Mouse (Mus musculus): ENCODE measurements around the gene Ccl7. TPM values are rescaled to one million over a fixed set of nuclear protein-coding genes. Genes with fewer than 3 reads are reported as not detected.

Gene Ccl7
- polyA plus RNA-seq, 1 experiment from 2014 or later = 1.6 TPM

DNA sequence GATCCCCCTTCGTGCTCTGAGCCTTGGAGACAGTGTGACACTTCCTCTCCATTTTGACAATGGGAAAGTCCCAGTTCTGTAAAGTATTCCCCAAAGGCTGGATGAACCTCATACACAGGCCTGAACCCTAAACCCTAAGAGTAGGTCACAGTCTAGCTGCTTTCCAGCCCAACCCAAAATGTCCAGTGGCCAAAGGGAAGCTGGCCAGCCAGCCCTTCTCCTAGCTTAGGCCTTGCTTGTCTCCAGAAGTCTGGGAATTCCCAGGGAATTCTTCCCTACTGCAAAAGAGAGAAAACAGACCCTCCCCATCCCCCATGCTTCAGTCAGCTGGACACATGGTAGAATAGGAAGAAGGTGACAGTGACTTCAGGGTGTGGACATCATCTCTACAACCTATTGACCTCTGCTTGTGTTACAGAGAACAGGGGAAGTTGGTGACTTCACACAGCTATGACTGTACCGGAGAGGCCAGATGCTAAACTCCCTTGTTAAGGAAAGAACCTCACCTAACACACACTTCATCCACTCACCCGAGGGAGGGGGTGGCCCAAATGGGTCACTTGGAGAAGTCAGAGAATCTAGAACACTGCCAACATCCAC lies 29.2 kb upstream of the Ccl7 start:
- H3K4me3 ChIP-seq (replicated peaks) = no peak overlapping the region
- H3K9ac ChIP-seq (replicated peaks) = no peak overlapping the region
- H3K4me2 ChIP-seq (replicated peaks) = no peak overlapping the region
- H3K36me3 ChIP-seq = no peaks in the 10 kb centered on the region
- 69% methylated on average over 3 of the region's 3 CpGs for WGBS
- H3K27ac ChIP-seq = no peak overlapping the region
- H3K27me3 ChIP-seq = no peaks in the 10 kb centered on the region
- no peak for ATAC-seq
- H3K4me1 ChIP-seq (replicated peaks) = no peaks in the 10 kb centered on the region
- H3K9me3 ChIP-seq = no peaks in the 10 kb centered on the region

DNA sequence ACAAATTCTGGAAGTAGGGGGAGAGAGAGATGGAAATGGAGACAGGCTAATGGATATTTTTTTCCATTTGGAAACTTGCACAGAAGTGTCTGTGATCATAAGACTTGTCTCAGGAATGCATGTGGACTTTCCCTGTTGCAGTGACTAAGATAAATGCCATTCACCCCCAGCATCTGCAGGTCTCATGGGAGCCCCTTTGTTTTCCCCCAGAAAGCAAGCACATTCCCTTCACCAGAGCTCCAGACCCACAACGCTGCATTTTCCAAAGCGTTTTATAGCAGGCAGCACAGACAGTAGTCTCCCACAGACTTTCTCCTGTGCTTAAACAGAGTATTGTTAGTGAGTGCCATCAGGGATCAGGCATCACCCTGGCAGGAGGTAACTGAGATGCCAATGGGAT lies 26.1 kb upstream of the Ccl7 start:
- Histone ChIP-seq H3K9me3 (no peaks in the 10 kb centered on the region), H3K27ac (no peak overlapping the region), H3K4me2 (replicated peaks) (no peak overlapping the region), H3K27me3 (no peaks in the 10 kb centered on the region), H3K9ac (replicated peaks) (0 out of 2 replicates have a peak overlapping the region, but pooled peaks have one; percentile 1), H3K4me3 (replicated peaks) (no peak overlapping the region), H3K4me1 (replicated peaks) (no peaks in the 10 kb centered on the region), H3K36me3 (no peaks in the 10 kb centered on the region)
- 59% methylated on average over 2 of the region's 2 CpGs for WGBS
- ATAC-seq = no peak

DNA sequence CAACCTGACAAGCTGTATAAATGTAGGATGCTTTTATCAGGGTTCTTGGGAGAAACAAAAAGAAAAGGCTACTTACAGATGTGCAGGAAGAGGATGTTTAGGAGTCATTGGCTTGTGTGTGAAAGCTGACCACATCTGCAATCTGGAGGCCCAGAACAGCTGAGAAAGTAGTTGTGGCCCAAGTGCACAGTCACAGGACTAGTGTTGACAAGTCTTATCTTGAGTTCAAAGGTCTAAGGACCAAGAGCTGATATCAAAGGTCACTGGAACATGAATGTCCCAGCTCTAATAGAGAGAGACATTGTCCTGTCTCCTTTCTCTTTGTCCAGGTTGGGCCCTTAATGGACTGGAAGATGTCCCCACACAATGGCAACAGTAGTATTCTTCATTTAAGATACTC lies 25.7 kb upstream of the Ccl7 start:
- Histone ChIP-seq H3K27ac (no peak overlapping the region), H3K27me3 (no peaks in the 10 kb centered on the region), H3K4me2 (replicated peaks) (no peak overlapping the region), H3K4me1 (replicated peaks) (no peaks in the 10 kb centered on the region), H3K4me3 (replicated peaks) (no peak overlapping the region), H3K9ac (replicated peaks) (0 out of 2 replicates have a peak overlapping the region, but pooled peaks have one; percentile 1), H3K36me3 (no peaks in the 10 kb centered on the region), H3K9me3 (no peaks in the 10 kb centered on the region)
- ATAC-seq = no peak

DNA sequence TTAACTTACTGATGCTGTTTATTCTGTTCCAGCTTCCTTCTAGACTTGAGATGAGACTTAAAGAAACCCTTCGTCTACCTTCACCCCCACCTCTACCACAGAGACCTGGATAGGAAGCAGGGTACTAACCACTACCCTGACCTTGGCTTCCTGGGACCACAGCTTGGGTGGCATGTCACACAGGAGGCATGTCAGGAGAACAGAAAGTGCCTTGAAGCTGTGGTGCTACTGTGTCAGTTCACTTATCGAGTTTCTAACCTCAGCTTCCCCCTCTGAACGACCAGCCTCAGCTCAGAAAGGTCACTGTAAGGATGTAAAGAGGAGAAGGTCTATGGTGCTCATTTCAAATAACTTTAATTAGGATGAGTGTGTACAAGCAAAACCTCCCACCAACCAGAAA lies 24.1 kb upstream of the Ccl7 start:
- Histone ChIP-seq H3K9ac (replicated peaks) (no peak overlapping the region), H3K4me1 (replicated peaks) (no peaks in the 10 kb centered on the region), H3K36me3 (no peaks in the 10 kb centered on the region), H3K4me3 (replicated peaks) (no peak overlapping the region), H3K27me3 (no peaks in the 10 kb centered on the region), H3K9me3 (no peaks in the 10 kb centered on the region), H3K4me2 (replicated peaks) (no peak overlapping the region), H3K27ac (no peak overlapping the region)
- WGBS = 78% methylated on average over 3 of the region's 3 CpGs
- no peak for ATAC-seq

DNA sequence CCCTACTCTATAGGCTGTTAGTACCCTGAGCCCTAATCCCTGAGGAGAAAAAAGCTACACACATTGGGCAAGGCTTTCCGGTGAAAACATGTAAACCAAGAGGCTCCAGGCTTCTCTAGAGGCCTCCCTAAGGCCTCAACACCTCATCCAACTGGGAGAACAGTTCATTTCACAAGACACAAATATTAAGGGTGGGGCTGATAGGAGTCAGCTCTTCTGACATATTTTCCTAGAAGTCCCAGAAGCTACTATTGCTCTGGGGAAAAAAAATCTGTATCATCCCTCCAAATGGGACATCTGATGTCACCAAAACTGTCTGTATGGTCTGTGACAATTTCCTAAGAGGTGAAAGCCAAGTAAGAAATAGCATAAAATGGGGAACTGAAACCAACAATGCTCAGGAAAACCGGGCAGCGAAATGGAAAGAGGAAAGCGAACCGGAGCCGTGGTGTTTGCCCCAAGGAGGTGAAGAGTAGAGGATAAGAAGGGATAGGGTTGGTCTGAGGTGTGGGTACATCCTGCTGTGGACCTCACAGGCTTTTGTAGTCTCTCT lies 22.9 kb upstream of the Ccl7 start:
- H3K36me3 ChIP-seq = no peaks in the 10 kb centered on the region
- WGBS = 89% methylated on average over 6 of the region's 6 CpGs
- no peaks in the 10 kb centered on the region for H3K27me3 ChIP-seq
- no peak overlapping the region for H3K9ac ChIP-seq (replicated peaks)
- no peak overlapping the region for H3K4me3 ChIP-seq (replicated peaks)
- H3K27ac ChIP-seq = no peak overlapping the region
- no peak overlapping the region for H3K4me2 ChIP-seq (replicated peaks)
- H3K4me1 ChIP-seq (replicated peaks) = no peaks in the 10 kb centered on the region
- no peak for ATAC-seq
- H3K9me3 ChIP-seq = no peaks in the 10 kb centered on the region

DNA sequence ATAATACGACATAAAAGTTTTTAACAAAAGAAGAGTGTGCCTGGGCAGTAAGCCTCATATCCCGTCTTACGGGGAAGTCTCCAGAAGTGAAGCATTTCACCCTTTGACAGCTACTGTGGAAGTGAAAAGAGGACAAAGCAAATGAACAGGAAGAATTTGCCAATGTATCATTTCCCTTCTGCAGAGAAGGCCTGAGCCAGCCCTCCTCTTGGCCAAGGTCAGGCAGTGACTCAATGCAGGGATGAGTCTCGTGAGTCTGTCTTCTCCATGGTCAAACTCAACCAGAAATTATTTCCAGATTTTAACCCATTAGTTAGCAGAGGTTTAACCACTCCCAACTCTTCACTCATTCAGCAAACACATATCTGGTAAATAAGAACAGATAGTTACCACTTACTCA lies 21.7 kb upstream of the Ccl7 start:
- Histone ChIP-seq H3K9me3 (no peaks in the 10 kb centered on the region), H3K27ac (no peak overlapping the region), H3K4me3 (replicated peaks) (no peak overlapping the region), H3K4me1 (replicated peaks) (no peaks in the 10 kb centered on the region), H3K9ac (replicated peaks) (no peak overlapping the region), H3K27me3 (no peaks in the 10 kb centered on the region), H3K4me2 (replicated peaks) (no peak overlapping the region), H3K36me3 (no peaks in the 10 kb centered on the region)
- 88% methylated on average over 4 of the region's 4 CpGs for WGBS
- ATAC-seq = no peak

DNA sequence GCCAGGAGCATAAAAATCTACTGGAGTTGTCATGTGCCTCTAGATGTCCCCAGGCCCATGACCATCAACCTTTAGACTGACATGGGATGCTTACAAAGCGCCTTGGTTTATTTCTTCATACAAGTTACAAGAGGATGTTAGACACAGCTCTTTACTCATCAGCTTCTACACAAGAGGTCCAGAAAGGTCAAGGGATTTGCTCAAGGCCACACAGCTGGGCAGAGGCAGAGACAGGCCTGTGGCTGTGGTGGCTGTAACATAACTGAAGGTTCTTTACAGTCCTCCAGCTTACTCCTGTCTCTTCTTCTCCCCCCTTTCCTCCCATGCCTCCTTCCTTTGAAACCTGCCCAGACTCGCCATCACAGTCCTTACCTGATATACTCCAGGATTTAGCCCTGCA lies 15.3 kb upstream of the Ccl7 start:
- no peak overlapping the region for H3K9ac ChIP-seq (replicated peaks)
- no peaks in the 10 kb centered on the region for H3K36me3 ChIP-seq
- no peaks in the 10 kb centered on the region for H3K27me3 ChIP-seq
- ATAC-seq = no peak
- H3K4me1 ChIP-seq (replicated peaks) = no peaks in the 10 kb centered on the region; the same call in 1 of the 2 replicates
- 88% methylated on average over 2 of the region's 2 CpGs for WGBS
- H3K27ac ChIP-seq = no peak overlapping the region
- H3K4me2 ChIP-seq (replicated peaks) = no peak overlapping the region
- H3K4me3 ChIP-seq (replicated peaks) = no peak overlapping the region
- no peaks in the 10 kb centered on the region for H3K9me3 ChIP-seq

DNA sequence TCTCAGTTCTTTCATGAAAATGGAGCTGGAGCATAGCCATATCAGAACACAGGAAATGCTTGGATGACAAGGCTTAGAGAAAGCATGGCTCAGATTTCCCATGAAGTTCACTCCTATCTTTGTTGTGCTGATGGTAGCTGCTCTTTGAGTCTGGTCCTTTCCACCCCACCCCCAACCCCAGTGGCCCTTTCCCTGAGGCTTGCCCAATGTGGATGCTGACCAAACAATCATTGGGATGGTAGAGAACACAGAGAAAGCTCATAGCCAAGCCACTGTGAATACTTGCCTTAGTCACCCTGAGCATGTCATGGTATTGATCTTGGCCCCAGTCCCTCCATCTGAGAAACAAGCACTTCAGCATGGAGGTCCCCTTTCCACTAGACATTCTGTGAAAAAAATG lies 13.4 kb upstream of the Ccl7 start:
- Histone ChIP-seq H3K27me3 (no peaks in the 10 kb centered on the region), H3K4me1 (replicated peaks) (no peaks in the 10 kb centered on the region; the same call in 1 of the 2 replicates), H3K27ac (no peak overlapping the region), H3K9me3 (no peaks in the 10 kb centered on the region), H3K36me3 (no peaks in the 10 kb centered on the region), H3K4me3 (replicated peaks) (no peak overlapping the region), H3K9ac (replicated peaks) (no peak overlapping the region), H3K4me2 (replicated peaks) (no peak overlapping the region)
- ATAC-seq = no peak

DNA sequence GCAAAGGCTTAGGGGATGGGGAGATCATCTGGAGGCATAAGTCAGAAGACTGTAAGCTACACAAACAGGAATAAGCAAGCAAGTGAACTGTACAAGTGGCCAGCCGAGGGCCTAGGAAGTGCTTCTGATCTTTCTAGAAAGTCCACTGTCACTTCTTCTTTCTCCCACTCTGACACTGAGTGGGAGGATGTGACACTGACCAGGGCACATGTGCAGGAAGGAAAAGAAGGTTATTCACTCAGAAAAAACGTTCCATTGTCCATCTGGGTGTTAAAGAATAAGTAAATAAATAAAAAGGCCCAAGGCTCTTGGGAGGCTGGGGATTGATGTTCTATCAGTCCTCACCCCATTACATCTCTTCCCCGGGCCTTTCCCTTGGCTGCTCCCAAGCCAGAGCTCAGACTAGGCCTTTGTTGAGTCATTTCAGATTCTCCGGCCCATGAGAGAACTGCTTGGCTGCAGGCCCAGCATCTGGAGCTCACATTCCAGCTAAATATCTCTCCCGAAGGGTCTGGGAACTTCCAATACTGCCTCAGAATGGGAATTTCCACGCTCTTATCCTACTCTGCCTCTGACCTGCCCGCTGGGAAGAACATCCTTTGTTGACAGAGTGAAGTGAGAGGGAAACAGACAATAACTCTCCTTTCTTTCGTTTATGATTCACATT lies 12.7 kb upstream of the Ccl7 start:
- Histone ChIP-seq H3K4me3 (replicated peaks) (no peak overlapping the region), H3K27me3 (no peaks in the 10 kb centered on the region), H3K27ac (no peak overlapping the region), H3K9me3 (no peaks in the 10 kb centered on the region), H3K4me1 (replicated peaks) (no peaks in the 10 kb centered on the region; the same call in 1 of the 2 replicates), H3K4me2 (replicated peaks) (no peak overlapping the region), H3K9ac (replicated peaks) (no peak overlapping the region), H3K36me3 (no peaks in the 10 kb centered on the region)
- no peak for ATAC-seq
- 49% methylated on average over 8 of the region's 8 CpGs for WGBS

DNA sequence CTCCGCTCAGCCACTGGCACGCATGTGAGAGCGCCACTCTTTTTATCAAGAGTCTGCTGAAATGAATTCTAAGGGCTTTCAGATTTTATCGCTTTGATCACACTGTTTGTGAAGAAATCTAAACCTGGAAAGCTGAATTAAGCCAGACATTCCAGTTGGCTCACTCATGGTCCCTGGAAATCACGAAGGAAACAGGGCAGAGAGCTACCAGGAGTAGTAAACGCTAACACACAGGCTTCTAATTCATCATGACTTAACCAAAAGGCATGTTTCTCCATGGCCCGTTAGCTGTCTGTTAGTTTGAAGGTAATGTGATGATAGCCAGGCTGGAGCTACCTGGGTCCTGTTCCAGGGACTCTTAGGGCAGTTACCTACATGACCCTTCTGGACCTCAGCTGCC lies 11.1 kb upstream of the Ccl7 start:
- no peak overlapping the region for H3K9ac ChIP-seq (replicated peaks)
- no peaks in the 10 kb centered on the region; the same call in 1 of the 2 replicates for H3K4me1 ChIP-seq (replicated peaks)
- WGBS = 92% methylated on average over 7 of the region's 7 CpGs
- no peaks in the 10 kb centered on the region for H3K9me3 ChIP-seq
- H3K4me2 ChIP-seq (replicated peaks) = no peak overlapping the region
- H3K36me3 ChIP-seq = no peaks in the 10 kb centered on the region
- no peak overlapping the region for H3K4me3 ChIP-seq (replicated peaks)
- H3K27ac ChIP-seq = no peak overlapping the region
- H3K27me3 ChIP-seq = no peaks in the 10 kb centered on the region
- no peak for ATAC-seq

DNA sequence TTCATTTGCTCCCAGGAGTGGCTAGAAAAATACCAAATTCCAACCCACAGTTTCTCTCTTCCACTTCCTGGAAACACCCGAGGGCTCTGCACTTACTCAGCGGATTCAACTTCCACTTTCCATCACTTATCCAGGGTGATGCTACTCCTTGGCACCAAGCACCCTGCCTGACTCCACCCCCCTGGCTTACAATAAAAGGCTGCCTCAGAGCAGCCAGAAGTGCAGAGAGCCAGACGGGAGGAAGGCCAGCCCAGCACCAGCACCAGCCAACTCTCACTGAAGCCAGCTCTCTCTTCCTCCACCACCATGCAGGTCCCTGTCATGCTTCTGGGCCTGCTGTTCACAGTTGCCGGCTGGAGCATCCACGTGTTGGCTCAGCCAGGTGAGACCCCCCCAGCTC lies 10.2 kb upstream of the Ccl7 start, which contains the start of gene Ccl2:
Gene Ccl2, plus strand, starts transcription at position 216 of the 400 bp plus-strand sequence.
- 42% methylated on average over 5 of the region's 5 CpGs for WGBS
- ATAC-seq = no peak
- no peaks in the 10 kb centered on the region for H3K9me3 ChIP-seq
- no peaks in the 10 kb centered on the region for H3K27me3 ChIP-seq
- no peak within 1 kb of the TSS for H3K9ac ChIP-seq (replicated peaks)
- no peak within 1 kb of the TSS for H3K27ac ChIP-seq
- H3K4me1 ChIP-seq (replicated peaks) = no peaks in the 10 kb centered on the region; the same call in 1 of the 2 replicates
- H3K4me3 ChIP-seq (replicated peaks) = no peak within 1 kb of the TSS
- no peaks in the 10 kb centered on the region for H3K36me3 ChIP-seq
- H3K4me2 ChIP-seq (replicated peaks) = no peak within 1 kb of the TSS

DNA sequence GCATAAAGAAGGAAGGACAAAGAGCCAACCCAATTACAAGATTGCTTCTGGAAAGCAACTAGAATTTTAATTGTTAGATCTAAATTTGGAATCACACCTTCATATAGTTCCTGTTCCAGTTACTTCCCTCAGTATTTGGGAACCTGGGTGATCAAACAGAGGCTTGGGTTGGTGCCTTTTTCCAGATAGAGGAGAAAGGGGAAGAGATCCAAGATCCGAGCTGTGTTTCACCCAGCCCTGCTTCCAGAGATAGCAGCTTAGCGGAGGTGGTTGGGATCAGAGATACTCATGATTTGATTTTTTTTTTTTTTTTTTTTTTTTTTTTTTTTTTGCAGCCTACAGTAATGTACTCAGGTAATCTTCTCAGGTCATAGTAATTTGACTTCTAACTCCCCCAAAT lies 9.7 kb upstream of the Ccl7 start:
- no peak for ATAC-seq
- H3K9me3 ChIP-seq = no peaks in the 10 kb centered on the region
- H3K4me1 ChIP-seq (replicated peaks) = no peaks in the 10 kb centered on the region; the same call in 1 of the 2 replicates
- WGBS = 85% methylated on average over 2 of the region's 2 CpGs
- H3K27me3 ChIP-seq = no peaks in the 10 kb centered on the region
- no peak overlapping the region for H3K27ac ChIP-seq
- no peak overlapping the region for H3K4me3 ChIP-seq (replicated peaks)
- H3K4me2 ChIP-seq (replicated peaks) = no peak overlapping the region
- no peak overlapping the region for H3K9ac ChIP-seq (replicated peaks)
- no peaks in the 10 kb centered on the region for H3K36me3 ChIP-seq
